Mouse (Mus musculus): ENCODE measurements at regions not wholly inside any gene's neighbourhood (a gene's known extent, or its start where the extent isn't known, plus 50 kb on each side); places are given as distances from the start of the nearest gene placed in this dataset.
"Not testable (repeated sequence)": the region's sequence is repeated elsewhere in the genome, so short reads cannot be mapped to it uniquely, and the experiment has no call there.

- Histone ChIP-seq H3K36me3 (no peaks in the 10 kb centered on the region), H3K9ac (no peak overlapping the region), H3K27ac (replicated peaks) (no peak overlapping the region), H3K9me3 (no peaks in the 10 kb centered on the region), H3K4me2 (no peak overlapping the region), H3K27me3 (replicated peaks) (peaks cover 53% of the 10 kb centered on the region), H3K4me3 (no peak overlapping the region), H3K4me1 (peaks cover 15% of the 10 kb centered on the region)
- WGBS, result 79% methylated on average over 8 of the region's 8 CpGs
- no peak for ATAC-seq (ENCODE audit: extremely low read depth, insufficient number of reproducible peaks, low FRiP score, low TSS enrichment)
These were observed 152.5 kb downstream of the Kif26a start for GRCm38 (mm10) chr12:112298521-112298920.

GRCm38 (mm10) chr12:112299089-112299488, 153.1 kb downstream of the Kif26a start:
- no peak overlapping the region for H3K4me3 ChIP-seq
- H3K9ac ChIP-seq, result no peak overlapping the region
- no peaks in the 10 kb centered on the region for H3K9me3 ChIP-seq
- 65% methylated on average over 5 of the region's 5 CpGs for WGBS
- H3K27ac ChIP-seq (replicated peaks), result no peak overlapping the region
- no peak for ATAC-seq (ENCODE audit: extremely low read depth, insufficient number of reproducible peaks, low FRiP score, low TSS enrichment)
- H3K4me1 ChIP-seq, result peaks cover 15% of the 10 kb centered on the region
- H3K27me3 ChIP-seq (replicated peaks), result peaks cover 56% of the 10 kb centered on the region
- H3K36me3 ChIP-seq, result no peaks in the 10 kb centered on the region
- H3K4me2 ChIP-seq, result no peak overlapping the region

GRCm38 (mm10) chr12:112299603-112300002, 153.6 kb downstream of the Kif26a start:
- Histone ChIP-seq H3K9me3 (no peaks in the 10 kb centered on the region), H3K27ac (replicated peaks) (no peak overlapping the region), H3K36me3 (no peaks in the 10 kb centered on the region), H3K4me2 (no peak overlapping the region), H3K27me3 (replicated peaks) (peaks cover 56% of the 10 kb centered on the region), H3K4me3 (no peak overlapping the region), H3K4me1 (peaks cover 15% of the 10 kb centered on the region), H3K9ac (no peak overlapping the region)
- no peak for ATAC-seq (ENCODE audit: extremely low read depth, insufficient number of reproducible peaks, low FRiP score, low TSS enrichment)
- 74% methylated on average over 6 of the region's 6 CpGs for WGBS

GRCm38 (mm10) chr12:112300125-112300524, 154.1 kb downstream of the Kif26a start:
- Histone ChIP-seq H3K27ac (replicated peaks) (no peak overlapping the region), H3K27me3 (replicated peaks) (peaks cover 61% of the 10 kb centered on the region), H3K4me2 (no peak overlapping the region), H3K4me3 (no peak overlapping the region), H3K9me3 (no peaks in the 10 kb centered on the region), H3K4me1 (peaks cover 15% of the 10 kb centered on the region), H3K9ac (no peak overlapping the region), H3K36me3 (no peaks in the 10 kb centered on the region)
- no peak for ATAC-seq (ENCODE audit: extremely low read depth, insufficient number of reproducible peaks, low FRiP score, low TSS enrichment)
- WGBS, result 70% methylated on average over 4 of the region's 4 CpGs

GRCm38 (mm10) chr12:112301411-112301891, 155.4 kb downstream of the Kif26a start:
- Histone ChIP-seq H3K27me3 (replicated peaks) (peaks cover 63% of the 10 kb centered on the region), H3K4me2 (peak overlapping the region; percentile 26; the same call in 1 of the 2 replicates), H3K9me3 (no peaks in the 10 kb centered on the region), H3K27ac (replicated peaks) (no peak overlapping the region), H3K9ac (no peak overlapping the region), H3K4me3 (no peak overlapping the region), H3K4me1 (peaks cover 11% of the 10 kb centered on the region), H3K36me3 (no peaks in the 10 kb centered on the region)
- WGBS, result 20% methylated on average over 13 of the region's 13 CpGs
- ATAC-seq (ENCODE audit: extremely low read depth, insufficient number of reproducible peaks, low FRiP score, low TSS enrichment), result no peak

DNA sequence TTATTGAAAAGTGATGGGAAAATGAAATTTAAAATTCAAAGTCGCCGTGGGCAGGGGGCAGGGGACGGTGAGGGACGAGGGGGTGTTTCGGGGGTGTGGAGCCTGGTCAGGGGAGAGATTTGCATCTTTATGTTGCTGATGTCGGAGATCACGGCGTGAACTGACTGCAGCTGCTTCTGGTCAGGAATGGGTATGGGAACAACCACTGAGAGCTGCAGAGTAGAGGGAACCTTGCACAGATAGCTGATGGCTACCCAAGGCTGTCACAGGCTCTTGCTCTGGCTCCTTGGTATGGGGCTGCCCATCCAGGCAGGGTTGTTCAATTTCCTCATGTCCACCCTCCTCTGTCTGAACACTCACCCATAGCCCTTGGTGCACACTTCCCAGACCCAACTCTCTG, 155.9 kb downstream of the Kif26a start:
- ATAC-seq (ENCODE audit: extremely low read depth, insufficient number of reproducible peaks, low FRiP score, low TSS enrichment), result no peak
- H3K27me3 ChIP-seq (replicated peaks), result peaks cover 66% of the 10 kb centered on the region
- peaks cover 11% of the 10 kb centered on the region for H3K4me1 ChIP-seq
- no peak overlapping the region for H3K27ac ChIP-seq (replicated peaks)
- no peaks in the 10 kb centered on the region for H3K9me3 ChIP-seq
- 43% methylated on average over 8 of the region's 8 CpGs for WGBS
- H3K9ac ChIP-seq, result no peak overlapping the region
- no peaks in the 10 kb centered on the region for H3K36me3 ChIP-seq
- H3K4me3 ChIP-seq, result no peak overlapping the region
- peak overlapping the region; percentile 26; the same call in 1 of the 2 replicates for H3K4me2 ChIP-seq

DNA sequence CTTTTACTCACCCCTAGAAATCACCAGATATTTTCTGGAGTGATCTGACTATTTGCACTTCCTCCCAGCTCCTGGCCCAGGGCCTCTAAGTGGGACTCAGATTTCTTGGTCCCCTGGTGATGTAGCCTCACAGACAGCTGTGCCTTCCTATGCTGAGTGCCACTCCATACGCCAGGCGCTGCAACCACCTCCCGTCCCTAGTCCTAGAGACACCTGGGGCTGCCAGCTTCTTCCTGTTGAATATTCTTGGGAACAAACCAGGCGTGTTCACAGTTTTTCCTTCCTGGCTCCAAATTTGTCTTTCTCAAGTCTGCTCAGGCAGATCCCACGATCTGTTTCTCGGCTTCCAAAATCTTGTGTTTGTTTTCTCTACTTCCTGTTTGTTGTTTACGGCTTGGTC, 160.2 kb downstream of the Kif26a start:
- Histone ChIP-seq H3K4me2 (no peak overlapping the region), H3K9ac (no peak overlapping the region), H3K27me3 (replicated peaks) (peaks cover 39% of the 10 kb centered on the region), H3K9me3 (no peaks in the 10 kb centered on the region), H3K4me1 (peaks cover 9% of the 10 kb centered on the region), H3K36me3 (no peaks in the 10 kb centered on the region), H3K4me3 (no peak overlapping the region), H3K27ac (replicated peaks) (no peak overlapping the region)
- ATAC-seq (ENCODE audit: extremely low read depth, insufficient number of reproducible peaks, low FRiP score, low TSS enrichment), result no peak
- WGBS, result 59% methylated on average over 7 of the region's 7 CpGs

GRCm38 (mm10) chr12:112308016-112308415, 162.0 kb downstream of the Kif26a start:
- Histone ChIP-seq H3K27ac (replicated peaks) (no peak overlapping the region), H3K4me3 (no peak overlapping the region), H3K9ac (no peak overlapping the region), H3K4me2 (no peak overlapping the region), H3K4me1 (no peaks in the 10 kb centered on the region), H3K36me3 (no peaks in the 10 kb centered on the region), H3K27me3 (replicated peaks) (peaks cover 21% of the 10 kb centered on the region), H3K9me3 (no peaks in the 10 kb centered on the region)
- ATAC-seq (ENCODE audit: extremely low read depth, insufficient number of reproducible peaks, low FRiP score, low TSS enrichment), result no peak

- ATAC-seq (ENCODE audit: extremely low read depth, insufficient number of reproducible peaks, low FRiP score, low TSS enrichment); H3K9ac ChIP-seq; H3K4me1 ChIP-seq; H3K4me3 ChIP-seq; H3K4me2 ChIP-seq; H3K36me3 ChIP-seq; H3K27ac ChIP-seq (replicated peaks); H3K9me3 ChIP-seq: not testable (repeated sequence)
- WGBS, result 82% methylated on average over 13 of the region's 13 CpGs
- peaks cover 12% of the 10 kb centered on the region for H3K27me3 ChIP-seq (replicated peaks)
These were observed 163.1 kb downstream of the Kif26a start for GRCm38 (mm10) chr12:112309096-112309495.

DNA sequence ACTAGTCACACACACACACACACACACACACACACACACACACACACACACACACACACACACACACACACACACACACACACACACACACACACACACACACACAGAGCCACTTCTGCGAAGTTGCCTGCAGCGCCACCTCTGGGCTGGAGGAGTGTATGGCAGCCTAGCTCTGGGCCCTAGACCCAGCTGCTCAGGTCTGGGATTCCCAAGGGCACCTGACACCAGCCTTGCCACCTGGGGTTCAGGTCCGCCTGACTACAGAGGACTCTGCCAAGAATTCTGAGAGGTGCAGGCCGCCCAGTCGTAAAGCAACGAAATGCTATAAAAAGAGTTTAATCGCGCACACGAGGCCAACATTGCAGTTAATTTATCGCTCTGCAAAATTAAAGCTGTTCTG, 163.8 kb downstream of the Kif26a start:
- Histone ChIP-seq H3K9ac (no peak overlapping the region), H3K4me2 (no peak overlapping the region), H3K27me3 (replicated peaks) (peaks cover 11% of the 10 kb centered on the region), H3K9me3 (no peaks in the 10 kb centered on the region), H3K27ac (replicated peaks) (no peak overlapping the region), H3K36me3 (no peaks in the 10 kb centered on the region), H3K4me3 (no peak overlapping the region), H3K4me1 (no peaks in the 10 kb centered on the region)
- no peak for ATAC-seq (ENCODE audit: extremely low read depth, insufficient number of reproducible peaks, low FRiP score, low TSS enrichment)
- 88% methylated on average over 10 of the region's 10 CpGs for WGBS

DNA sequence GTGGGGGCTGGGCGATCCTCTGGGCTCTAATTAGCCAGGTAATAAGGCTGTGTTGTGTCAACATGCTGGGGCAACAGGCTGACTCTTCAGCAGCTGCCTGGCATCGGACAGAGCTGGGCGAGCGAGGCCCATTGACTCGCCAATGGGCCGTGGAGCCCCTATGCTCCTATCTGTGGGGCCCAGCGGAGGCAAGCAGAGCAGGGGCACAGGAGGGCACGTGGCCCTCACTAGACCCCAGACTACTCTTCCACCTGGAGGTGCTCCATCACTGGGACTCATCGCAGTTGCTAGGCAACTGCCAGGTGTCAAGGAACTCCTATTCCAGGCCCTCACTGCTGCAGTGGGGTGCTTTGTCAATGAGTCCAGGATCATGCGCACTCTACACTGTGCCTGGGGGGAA, 164.7 kb downstream of the Kif26a start:
- Histone ChIP-seq H3K9ac (no peak overlapping the region), H3K9me3 (no peaks in the 10 kb centered on the region), H3K4me3 (no peak overlapping the region), H3K27ac (replicated peaks) (no peak overlapping the region), H3K4me1 (no peaks in the 10 kb centered on the region), H3K27me3 (replicated peaks) (peaks cover 6% of the 10 kb centered on the region), H3K4me2 (no peak overlapping the region), H3K36me3 (no peaks in the 10 kb centered on the region)
- ATAC-seq (ENCODE audit: extremely low read depth, insufficient number of reproducible peaks, low FRiP score, low TSS enrichment), result no peak
- WGBS, result 68% methylated on average over 10 of the region's 10 CpGs

DNA sequence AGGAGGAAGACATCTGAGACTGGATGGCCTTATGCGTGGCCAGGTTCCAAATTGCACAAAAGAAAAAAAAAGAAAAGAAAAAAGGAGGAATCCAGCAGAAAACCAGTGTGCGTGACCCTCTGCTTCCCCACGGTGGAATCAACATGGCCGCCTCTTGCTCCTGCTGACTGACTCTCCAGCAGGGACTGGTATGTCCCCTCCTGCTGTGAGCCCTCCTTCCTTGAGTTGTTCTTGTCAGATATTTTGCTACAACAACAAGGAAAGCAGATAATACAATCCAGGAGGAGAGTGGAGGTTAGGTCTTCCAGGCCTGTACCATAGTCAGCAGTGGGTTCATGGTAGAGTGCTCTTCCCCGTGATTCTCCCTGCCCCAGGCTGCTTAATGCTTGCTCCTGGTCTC, 168.8 kb downstream of the Kif26a start:
- WGBS, result 87% methylated on average over 5 of the region's 5 CpGs
- Histone ChIP-seq H3K27me3 (replicated peaks) (peaks cover 9% of the 10 kb centered on the region), H3K4me3 (no peak overlapping the region), H3K9me3 (no peaks in the 10 kb centered on the region), H3K27ac (replicated peaks) (no peak overlapping the region), H3K4me2 (no peak overlapping the region), H3K4me1 (no peaks in the 10 kb centered on the region), H3K9ac (no peak overlapping the region), H3K36me3 (no peaks in the 10 kb centered on the region)
- no peak for ATAC-seq (ENCODE audit: extremely low read depth, insufficient number of reproducible peaks, low FRiP score, low TSS enrichment)

Data from heart, embryonic 13.5 days (tissue).